Mouse (Mus musculus): ENCODE measurements around the gene Itpr2. TPM values are rescaled to one million over a fixed set of nuclear protein-coding genes. Genes with fewer than 3 reads are reported as not detected.

The Itpr2 gene
- polyA plus RNA-seq, 1 experiment, result 6.6 TPM

- no peak for DNase-seq
- Histone ChIP-seq H3K27ac (ENCODE audit: insufficient read depth, low read length) (peak overlapping the region; percentile 69; the same call in 1 of the 2 replicates), H3K4me1 (ENCODE audit: control insufficient read depth, insufficient read depth, low read length) (no peaks in the 10 kb centered on the region; the same call in 1 of the 2 replicates), H3K27me3 (ENCODE audit: control insufficient read depth, insufficient read depth, low read length) (no peaks in the 10 kb centered on the region), H3K4me3 (replicated peaks; ENCODE audit: insufficient read depth, low read depth, low read length) (no peak overlapping the region)
- TF ChIP-seq CTCF (IDR thresholded peaks at IDR 0.05; ENCODE audit: borderline replicate concordance, insufficient read depth, low read depth, low read length) (no peak), POLR2A (IDR thresholded peaks at IDR 0.05; ENCODE audit: borderline replicate concordance, insufficient read depth, low read length) (no peak)
- 58% methylated on average over 12 of the region's 12 CpGs for WGBS
Measured at GRCm38 (mm10) chr6:146114731-146115302, 387.2 kb downstream of the Itpr2 start.

DNA sequence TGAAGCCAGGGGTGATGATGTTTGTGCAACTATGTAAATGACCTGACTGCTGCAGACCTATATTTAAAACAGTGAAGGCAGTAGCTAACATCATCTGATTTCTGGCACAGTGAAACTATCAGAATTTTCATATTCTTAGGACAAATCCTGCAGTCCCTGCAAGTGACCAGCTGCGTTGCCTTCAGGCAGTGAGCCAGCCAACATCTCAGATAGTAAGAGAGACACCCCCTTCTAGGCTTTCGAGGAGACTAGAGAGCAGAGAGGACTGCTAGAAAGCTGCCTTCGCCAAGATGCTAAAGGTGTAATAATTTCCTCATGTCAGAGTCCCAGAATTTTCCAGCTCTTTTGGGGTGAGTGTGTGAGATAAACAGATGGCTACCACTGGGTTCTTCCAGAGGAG, 388.0 kb downstream of the Itpr2 start:
- 65% methylated on average over 3 of the region's 3 CpGs for WGBS
- no peaks in the 10 kb centered on the region for H3K27me3 ChIP-seq (ENCODE audit: control insufficient read depth, insufficient read depth, low read length)
- no peak overlapping the region for H3K27ac ChIP-seq (ENCODE audit: insufficient read depth, low read length)
- no peaks in the 10 kb centered on the region; the same call in 1 of the 2 replicates for H3K4me1 ChIP-seq (ENCODE audit: control insufficient read depth, insufficient read depth, low read length)
- no peak overlapping the region for H3K4me3 ChIP-seq (replicated peaks; ENCODE audit: insufficient read depth, low read depth, low read length)
- TF ChIP-seq POLR2A (IDR thresholded peaks at IDR 0.05; ENCODE audit: borderline replicate concordance, insufficient read depth, low read length) (no peak), CTCF (IDR thresholded peaks at IDR 0.05; ENCODE audit: borderline replicate concordance, insufficient read depth, low read depth, low read length) (no peak)
- DNase-seq, result no peak

- no peak for DNase-seq
- Histone ChIP-seq H3K4me1 (ENCODE audit: control insufficient read depth, insufficient read depth, low read length) (no peaks in the 10 kb centered on the region; the same call in 1 of the 2 replicates), H3K27me3 (ENCODE audit: control insufficient read depth, insufficient read depth, low read length) (no peaks in the 10 kb centered on the region), H3K4me3 (replicated peaks; ENCODE audit: insufficient read depth, low read depth, low read length) (no peak overlapping the region), H3K27ac (ENCODE audit: insufficient read depth, low read length) (0 out of 2 replicates have a peak overlapping the region, but pooled peaks have one; percentile 13)
- no peak for TF ChIP-seq POLR2A (IDR thresholded peaks at IDR 0.05; ENCODE audit: borderline replicate concordance, insufficient read depth, low read length)
- no peak for TF ChIP-seq CTCF (IDR thresholded peaks at IDR 0.05; ENCODE audit: borderline replicate concordance, insufficient read depth, low read depth, low read length)
- 65% methylated on average over 4 of the region's 4 CpGs for WGBS
Measured at GRCm38 (mm10) chr6:146113085-146113484, 388.9 kb downstream of the Itpr2 start.

DNA sequence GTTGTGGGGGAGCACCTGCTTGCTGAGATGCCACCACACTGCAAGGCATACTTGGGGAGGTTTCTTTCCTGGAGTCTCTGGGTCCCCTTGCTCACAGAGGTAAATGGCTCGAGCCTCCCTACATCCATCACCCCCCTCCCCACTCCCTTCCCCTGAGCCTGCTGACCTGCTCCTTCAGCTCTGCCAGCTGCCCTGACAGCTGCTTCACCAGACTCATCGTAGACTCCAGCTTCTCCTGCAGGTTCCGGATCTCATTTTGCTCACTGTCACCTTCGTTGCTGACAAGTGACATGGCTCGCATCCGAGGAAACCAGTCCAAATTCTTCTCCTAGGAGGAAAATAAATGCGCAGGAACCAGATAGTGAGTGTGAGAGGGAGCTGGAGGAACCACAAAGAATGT, 389.8 kb downstream of the Itpr2 start:
- WGBS, result 49% methylated on average over 7 of the region's 7 CpGs

DNA sequence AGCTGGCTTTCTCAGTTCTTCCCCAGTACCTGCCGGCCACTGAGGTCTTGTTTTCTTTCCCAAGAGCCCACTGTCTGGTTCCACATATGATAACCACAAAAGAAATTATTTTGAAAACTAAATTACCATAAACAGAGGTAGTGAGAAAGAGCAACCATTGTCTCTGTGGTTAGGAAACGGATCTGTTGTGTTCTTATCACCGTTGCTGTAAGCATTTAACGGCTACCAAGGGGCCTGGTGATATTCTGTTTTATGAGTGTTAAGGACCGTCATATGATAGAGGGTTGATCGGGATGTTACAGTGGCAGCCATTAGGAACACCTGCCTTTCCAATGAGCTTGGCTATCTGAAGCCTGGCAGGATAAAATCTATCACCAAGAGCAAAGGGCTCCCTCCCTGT, 390.2 kb downstream of the Itpr2 start:
- Histone ChIP-seq H3K27ac (ENCODE audit: insufficient read depth, low read length) (no peak overlapping the region; the same call in 1 of the 2 replicates), H3K27me3 (ENCODE audit: control insufficient read depth, insufficient read depth, low read length) (no peaks in the 10 kb centered on the region), H3K4me1 (ENCODE audit: control insufficient read depth, insufficient read depth, low read length) (no peaks in the 10 kb centered on the region; the same call in 1 of the 2 replicates), H3K4me3 (replicated peaks; ENCODE audit: insufficient read depth, low read depth, low read length) (no peak overlapping the region)
- 84% methylated on average over 6 of the region's 6 CpGs for WGBS
- no peak for DNase-seq
- TF ChIP-seq CTCF (IDR thresholded peaks at IDR 0.05; ENCODE audit: borderline replicate concordance, insufficient read depth, low read depth, low read length) (no peak), POLR2A (IDR thresholded peaks at IDR 0.05; ENCODE audit: borderline replicate concordance, insufficient read depth, low read length) (no peak)

More for the DNA sequence above, 389.8 kb downstream of the Itpr2 start:
- H3K27me3 ChIP-seq (ENCODE audit: control insufficient read depth, insufficient read depth, low read length), result no peaks in the 10 kb centered on the region
- no peaks in the 10 kb centered on the region; the same call in 1 of the 2 replicates for H3K4me1 ChIP-seq (ENCODE audit: control insufficient read depth, insufficient read depth, low read length)
- TF ChIP-seq POLR2A (IDR thresholded peaks at IDR 0.05; ENCODE audit: borderline replicate concordance, insufficient read depth, low read length) (no peak), CTCF (IDR thresholded peaks at IDR 0.05; ENCODE audit: borderline replicate concordance, insufficient read depth, low read depth, low read length) (no peak)
- H3K27ac ChIP-seq (ENCODE audit: insufficient read depth, low read length), result no peak overlapping the region; the same call in 1 of the 2 replicates
- no peak overlapping the region for H3K4me3 ChIP-seq (replicated peaks; ENCODE audit: insufficient read depth, low read depth, low read length)
- DNase-seq, result no peak

GRCm38 (mm10) chr6:146110832-146111741, 390.9 kb downstream of the Itpr2 start:
- WGBS, result 76% methylated on average over 21 of the region's 21 CpGs
- Histone ChIP-seq H3K4me1 (ENCODE audit: control insufficient read depth, insufficient read depth, low read length) (no peaks in the 10 kb centered on the region; the same call in 1 of the 2 replicates), H3K27me3 (ENCODE audit: control insufficient read depth, insufficient read depth, low read length) (no peaks in the 10 kb centered on the region), H3K27ac (ENCODE audit: insufficient read depth, low read length) (peak overlapping the region; percentile 58; the same call in 1 of the 2 replicates), H3K4me3 (replicated peaks; ENCODE audit: insufficient read depth, low read depth, low read length) (no peak overlapping the region)
- no peak for TF ChIP-seq POLR2A (IDR thresholded peaks at IDR 0.05; ENCODE audit: borderline replicate concordance, insufficient read depth, low read length)
- no peak for TF ChIP-seq CTCF (IDR thresholded peaks at IDR 0.05; ENCODE audit: borderline replicate concordance, insufficient read depth, low read depth, low read length)
- peak in 1 of 2 experiments; percentile 42 for DNase-seq

DNA sequence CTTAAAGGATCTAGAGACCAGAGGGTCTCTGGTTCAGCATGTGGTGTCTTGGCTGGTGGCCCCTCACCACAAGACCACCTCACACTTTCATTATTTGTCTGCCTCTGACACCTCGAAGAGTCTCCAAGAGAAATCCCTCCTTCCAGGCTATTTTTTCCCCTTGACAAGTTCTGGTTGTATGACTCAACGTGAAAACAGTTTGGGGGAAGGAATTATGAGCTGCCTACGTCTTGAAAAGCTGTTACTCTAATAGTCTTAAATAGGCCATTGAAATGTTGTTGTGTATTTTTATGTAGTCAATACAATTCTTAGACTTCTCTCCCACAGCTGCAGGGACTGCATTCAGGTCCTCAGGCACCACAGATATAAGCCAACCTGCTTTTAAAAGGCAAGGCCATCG, 391.6 kb downstream of the Itpr2 start:
- no peaks in the 10 kb centered on the region for H3K27me3 ChIP-seq (ENCODE audit: control insufficient read depth, insufficient read depth, low read length)
- H3K4me1 ChIP-seq (ENCODE audit: control insufficient read depth, insufficient read depth, low read length), result no peaks in the 10 kb centered on the region; the same call in 1 of the 2 replicates
- H3K4me3 ChIP-seq (replicated peaks; ENCODE audit: insufficient read depth, low read depth, low read length), result no peak overlapping the region
- 77% methylated on average over 4 of the region's 4 CpGs for WGBS
- no peak for DNase-seq
- no peak for TF ChIP-seq POLR2A (IDR thresholded peaks at IDR 0.05; ENCODE audit: borderline replicate concordance, insufficient read depth, low read length)
- H3K27ac ChIP-seq (ENCODE audit: insufficient read depth, low read length), result no peak overlapping the region

All from cerebellum, adult 2 months (tissue).